Mouse (Mus musculus): ENCODE measurements around the gene Fam49a. TPM values are rescaled to one million over a fixed set of nuclear protein-coding genes. Genes with fewer than 3 reads are reported as not detected.

Gene Fam49a
- total RNA-seq (2012; rRNA removed) = 10.1 and 11.2 TPM in 2 replicates

GRCm38 (mm10) chr12:12261987-12262971, at the start of gene Fam49a:
Gene Fam49a, plus strand, starts transcription at chr12:12262139.
- peaks cover 2 to 11% of the 10 kb centered on the region in 2 experiments; a peak in 1 of 4 replicates for H3K4me1 ChIP-seq (ENCODE audit: control insufficient read depth in 2 of 2, insufficient read depth in 2 of 2, low read length in 2 of 2, poor library complexity in 1 of 2)
- in situ Hi-C loops (cut with MboI; ENCODE audit: low sequenced_read_pairs in 2 of 2, unreplicated experiment in 2 of 2) = no loop called here
- no peaks in the 10 kb centered on the region for H3K9me3 ChIP-seq (ENCODE audit: control insufficient read depth, insufficient read depth, low read depth, low read length)
- peak within 1 kb of the TSS; percentile 92 to 96 for H3K4me3 ChIP-seq (ENCODE audit: insufficient read depth in 1 of 2, low read depth in 1 of 2, low read length in 2 of 2, poor library complexity in 1 of 2, severe bottlenecking in 1 of 2)
- peak; percentile 53 for DNase-seq (ENCODE audit: low read depth, low spot score)
- peak; percentile 28; the same call in 1 of the 2 replicates for TF ChIP-seq HCFC1 (IDR thresholded peaks at IDR 0.05; ENCODE audit: borderline replicate concordance, insufficient read depth, low read length)
- no peak for TF ChIP-seq ZNF384 (IDR thresholded peaks at IDR 0.05; ENCODE audit: low read depth, low read length)
- TF ChIP-seq ZC3H11A (IDR thresholded peaks at IDR 0.05; ENCODE audit: borderline replicate concordance, low read depth, low read length) = no peak
- TF ChIP-seq MAFK (IDR thresholded peaks at IDR 0.05; ENCODE audit: insufficient read depth, low read depth, low read length) = no peak
- TF ChIP-seq CHD2 (IDR thresholded peaks at IDR 0.05; ENCODE audit: low read depth, low read length) = no peak
- H3K36me3 ChIP-seq (ENCODE audit: control insufficient read depth, insufficient read depth, low read length, poor library complexity, severe bottlenecking) = peaks cover 2% of the 10 kb centered on the region; the same call in 1 of the 2 replicates
- H3K9ac ChIP-seq (ENCODE audit: insufficient read depth, low read depth, low read length, poor library complexity, severe bottlenecking) = peak within 1 kb of the TSS; percentile 77
- H3K27ac ChIP-seq (ENCODE audit: insufficient read depth, low read depth, low read length, poor library complexity, severe bottlenecking) = no peak within 1 kb of the TSS

GRCm38 (mm10) chr12:12213536-12213935, 48.4 kb upstream of the Fam49a start:
- Histone ChIP-seq H3K9ac (ENCODE audit: insufficient read depth, low read depth, low read length, poor library complexity, severe bottlenecking) (no peak overlapping the region), H3K36me3 (ENCODE audit: control insufficient read depth, insufficient read depth, low read length, poor library complexity, severe bottlenecking) (no peaks in the 10 kb centered on the region), H3K9me3 (ENCODE audit: control insufficient read depth, insufficient read depth, low read depth, low read length) (no peaks in the 10 kb centered on the region), H3K4me3 (ENCODE audit: insufficient read depth in 1 of 2, low read depth in 1 of 2, low read length in 2 of 2, poor library complexity in 1 of 2, severe bottlenecking in 1 of 2) (no peak overlapping the region), H3K27ac (ENCODE audit: insufficient read depth, low read depth, low read length, poor library complexity, severe bottlenecking) (no peak overlapping the region), H3K4me1 (ENCODE audit: control insufficient read depth in 2 of 2, insufficient read depth in 2 of 2, low read length in 2 of 2, poor library complexity in 1 of 2) (no peaks in the 10 kb centered on the region)
- in situ Hi-C loops (cut with MboI; ENCODE audit: low sequenced_read_pairs in 2 of 2, unreplicated experiment in 2 of 2) = no loop called here
- no peak for TF ChIP-seq ZC3H11A (IDR thresholded peaks at IDR 0.05; ENCODE audit: borderline replicate concordance, low read depth, low read length)
- no peak for TF ChIP-seq ZNF384 (IDR thresholded peaks at IDR 0.05; ENCODE audit: low read depth, low read length)
- no peak for TF ChIP-seq MAFK (IDR thresholded peaks at IDR 0.05; ENCODE audit: insufficient read depth, low read depth, low read length)
- TF ChIP-seq HCFC1 (IDR thresholded peaks at IDR 0.05; ENCODE audit: borderline replicate concordance, insufficient read depth, low read length) = no peak
- TF ChIP-seq CHD2 (IDR thresholded peaks at IDR 0.05; ENCODE audit: low read depth, low read length) = no peak
- DNase-seq (ENCODE audit: low read depth, low spot score) = no peak

GRCm38 (mm10) chr12:12218947-12219346, 43.0 kb upstream of the Fam49a start:
- Histone ChIP-seq H3K36me3 (ENCODE audit: control insufficient read depth, insufficient read depth, low read length, poor library complexity, severe bottlenecking) (no peaks in the 10 kb centered on the region), H3K9ac (ENCODE audit: insufficient read depth, low read depth, low read length, poor library complexity, severe bottlenecking) (no peak overlapping the region), H3K4me3 (ENCODE audit: insufficient read depth in 1 of 2, low read depth in 1 of 2, low read length in 2 of 2, poor library complexity in 1 of 2, severe bottlenecking in 1 of 2) (no peak overlapping the region), H3K4me1 (ENCODE audit: control insufficient read depth in 2 of 2, insufficient read depth in 2 of 2, low read length in 2 of 2, poor library complexity in 1 of 2) (no peaks in the 10 kb centered on the region), H3K27ac (ENCODE audit: insufficient read depth, low read depth, low read length, poor library complexity, severe bottlenecking) (no peak overlapping the region), H3K9me3 (ENCODE audit: control insufficient read depth, insufficient read depth, low read depth, low read length) (no peaks in the 10 kb centered on the region)
- in situ Hi-C loops (cut with MboI; ENCODE audit: low sequenced_read_pairs in 2 of 2, unreplicated experiment in 2 of 2) = no loop called here
- TF ChIP-seq ZC3H11A (IDR thresholded peaks at IDR 0.05; ENCODE audit: borderline replicate concordance, low read depth, low read length) = no peak
- no peak for TF ChIP-seq MAFK (IDR thresholded peaks at IDR 0.05; ENCODE audit: insufficient read depth, low read depth, low read length)
- no peak for TF ChIP-seq ZNF384 (IDR thresholded peaks at IDR 0.05; ENCODE audit: low read depth, low read length)
- TF ChIP-seq CHD2 (IDR thresholded peaks at IDR 0.05; ENCODE audit: low read depth, low read length) = no peak
- no peak for TF ChIP-seq HCFC1 (IDR thresholded peaks at IDR 0.05; ENCODE audit: borderline replicate concordance, insufficient read depth, low read length)
- DNase-seq (ENCODE audit: low read depth, low spot score) = no peak

- Histone ChIP-seq H3K4me1 (ENCODE audit: control insufficient read depth in 2 of 2, insufficient read depth in 2 of 2, low read length in 2 of 2, poor library complexity in 1 of 2) (no peaks in the 10 kb centered on the region; a peak in 1 of 4 replicates), H3K9me3 (ENCODE audit: control insufficient read depth, insufficient read depth, low read depth, low read length) (no peaks in the 10 kb centered on the region), H3K9ac (ENCODE audit: insufficient read depth, low read depth, low read length, poor library complexity, severe bottlenecking) (no peak overlapping the region), H3K36me3 (ENCODE audit: control insufficient read depth, insufficient read depth, low read length, poor library complexity, severe bottlenecking) (no peaks in the 10 kb centered on the region), H3K4me3 (ENCODE audit: insufficient read depth in 1 of 2, low read depth in 1 of 2, low read length in 2 of 2, poor library complexity in 1 of 2, severe bottlenecking in 1 of 2) (no peak overlapping the region), H3K27ac (ENCODE audit: insufficient read depth, low read depth, low read length, poor library complexity, severe bottlenecking) (no peak overlapping the region)
- TF ChIP-seq ZC3H11A (IDR thresholded peaks at IDR 0.05; ENCODE audit: borderline replicate concordance, low read depth, low read length) (no peak), MAFK (IDR thresholded peaks at IDR 0.05; ENCODE audit: insufficient read depth, low read depth, low read length) (no peak), CHD2 (IDR thresholded peaks at IDR 0.05; ENCODE audit: low read depth, low read length) (no peak), ZNF384 (IDR thresholded peaks at IDR 0.05; ENCODE audit: low read depth, low read length) (no peak), HCFC1 (IDR thresholded peaks at IDR 0.05; ENCODE audit: borderline replicate concordance, insufficient read depth, low read length) (no peak)
- no peak for DNase-seq (ENCODE audit: low read depth, low spot score)
- in situ Hi-C loops (cut with MboI; ENCODE audit: low sequenced_read_pairs in 2 of 2, unreplicated experiment in 2 of 2) = no loop called here
These were observed 41.0 kb upstream of the Fam49a start for GRCm38 (mm10) chr12:12220755-12221496.
